Mouse (Mus musculus): ENCODE results near the gene Prr13.

DNA sequence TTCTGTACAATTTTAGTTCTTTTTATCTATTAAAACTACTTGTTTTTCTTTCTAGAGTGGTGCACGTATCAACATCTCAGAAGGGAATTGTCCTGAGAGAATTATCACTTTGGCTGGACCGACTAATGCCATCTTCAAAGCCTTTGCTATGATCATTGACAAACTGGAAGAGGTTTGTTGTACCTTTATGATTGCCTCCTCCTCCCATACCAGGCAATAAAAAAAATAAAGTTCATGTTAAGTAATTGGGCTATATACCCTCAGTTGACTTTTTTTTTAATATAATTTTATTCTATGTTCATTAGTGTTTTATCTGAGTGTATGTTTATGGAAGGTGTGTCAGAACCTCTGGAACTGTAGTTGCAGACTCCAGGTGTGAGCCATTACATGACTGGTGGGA is 15.7 kb downstream of the Prr13 start:
- TF ChIP-seq CHD2 (IDR thresholded peaks at IDR 0.05; ENCODE audit: low read length), result no peak
- no peak for TF ChIP-seq EP300 (IDR thresholded peaks at IDR 0.05; ENCODE audit: low read depth in 1 of 2, low read length in 2 of 2)
- TF ChIP-seq MEF2A (IDR thresholded peaks at IDR 0.05; ENCODE audit: extremely low read depth, insufficient replicate concordance, low read depth, low read length, poor library complexity, severe bottlenecking), result no peak
- no peak for TF ChIP-seq E2F4 (IDR thresholded peaks at IDR 0.05; ENCODE audit: borderline replicate concordance, low read depth, low read length)
- TF ChIP-seq ZNF384 (IDR thresholded peaks at IDR 0.05; ENCODE audit: low read depth, low read length), result no peak
- no peak for TF ChIP-seq MYB (IDR thresholded peaks at IDR 0.05; ENCODE audit: low read depth, low read length)
- TF ChIP-seq MAX (IDR thresholded peaks at IDR 0.05; ENCODE audit: low read length), result no peak
- TF ChIP-seq CTCF (IDR thresholded peaks at IDR 0.05 in 2 of 3, conservative IDR thresholded peaks at IDR 0.05 in 1 of 3; ENCODE audit: control insufficient read depth in 1 of 3, insufficient read depth in 1 of 3, low read depth in 2 of 3, low read length in 3 of 3, poor library complexity in 1 of 3, severe bottlenecking in 1 of 3), result no peak
- TF ChIP-seq POLR2A (IDR thresholded peaks at IDR 0.05; ENCODE audit: control insufficient read depth in 1 of 2, insufficient read depth in 1 of 2, low read depth in 1 of 2, low read length in 2 of 2, poor library complexity in 1 of 2), result no peak

Measured in MEL (cell line).